Mouse (Mus musculus): ENCODE measurements around the gene Slc2a4. TPM values are rescaled to one million over a fixed set of nuclear protein-coding genes. Genes with fewer than 3 reads are reported as not detected.
A peak's percentile ranks its signal among the peaks of the same experiment; 100 is the strongest.
"Not testable (repeated sequence)": the region's sequence is repeated elsewhere in the genome, so short reads cannot be mapped to it uniquely, and the experiment has no call there.

Slc2a4 gene
- polyA plus RNA-seq, 1 experiment from 2014 or later = 23.7 TPM

DNA sequence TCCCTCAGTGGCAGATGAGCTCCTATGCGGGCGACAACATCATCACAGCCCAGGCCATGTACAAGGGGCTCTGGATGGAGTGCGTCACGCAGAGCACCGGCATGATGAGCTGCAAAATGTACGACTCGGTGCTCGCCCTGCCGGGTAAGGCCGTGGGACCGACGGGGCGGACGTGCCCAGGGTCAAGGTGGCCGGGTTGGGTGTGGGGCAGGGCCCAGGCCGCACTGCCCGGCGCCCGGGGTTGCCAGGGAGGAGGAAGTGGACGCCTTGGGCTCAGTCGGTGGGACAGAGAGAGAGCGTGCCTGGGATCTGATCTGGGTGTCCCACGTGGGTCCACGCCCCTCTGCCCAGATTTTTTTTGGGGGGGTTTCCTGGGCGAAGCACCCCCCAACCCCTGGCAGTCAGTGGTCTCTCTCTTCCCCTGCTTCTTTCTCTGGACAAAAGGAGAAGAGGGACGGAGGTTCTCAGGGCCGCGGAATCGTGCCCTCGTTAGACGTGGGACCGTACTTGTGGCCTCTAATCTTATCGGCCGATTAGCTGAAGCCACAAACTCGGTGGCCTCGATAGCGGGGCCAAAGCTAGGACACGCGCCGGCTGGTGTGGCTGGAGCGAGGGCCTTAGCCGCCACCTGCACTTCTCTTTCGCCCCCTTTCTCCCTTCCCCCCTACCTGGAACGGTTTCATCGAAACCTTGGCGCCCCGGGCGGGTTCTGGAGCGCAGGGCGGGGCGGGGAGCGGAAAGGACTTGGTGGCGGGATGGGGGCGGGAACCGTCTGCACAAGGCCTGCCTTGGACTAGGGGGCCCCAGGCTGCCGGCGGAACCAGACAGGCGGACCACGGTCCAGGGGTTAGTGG is 18.2 kb upstream of the Slc2a4 start:
- Histone ChIP-seq H3K27ac (replicated peaks) (peak overlapping the region; percentile 76), H3K4me1 (peaks cover 19% of the 10 kb centered on the region), H3K27me3 (replicated peaks; ENCODE audit: low read depth, poor library complexity, severe bottlenecking) (peaks cover 75% of the 10 kb centered on the region), H3K36me3 (replicated peaks) (peaks cover 36% of the 10 kb centered on the region), H3K4me3 (peak overlapping the region; percentile 56), H3K9me3 (no peaks in the 10 kb centered on the region)
- WGBS = 2% methylated on average over 59 of the region's 59 CpGs
- DNase-seq (ENCODE audit: low spot score) = peak; percentile 72

DNA sequence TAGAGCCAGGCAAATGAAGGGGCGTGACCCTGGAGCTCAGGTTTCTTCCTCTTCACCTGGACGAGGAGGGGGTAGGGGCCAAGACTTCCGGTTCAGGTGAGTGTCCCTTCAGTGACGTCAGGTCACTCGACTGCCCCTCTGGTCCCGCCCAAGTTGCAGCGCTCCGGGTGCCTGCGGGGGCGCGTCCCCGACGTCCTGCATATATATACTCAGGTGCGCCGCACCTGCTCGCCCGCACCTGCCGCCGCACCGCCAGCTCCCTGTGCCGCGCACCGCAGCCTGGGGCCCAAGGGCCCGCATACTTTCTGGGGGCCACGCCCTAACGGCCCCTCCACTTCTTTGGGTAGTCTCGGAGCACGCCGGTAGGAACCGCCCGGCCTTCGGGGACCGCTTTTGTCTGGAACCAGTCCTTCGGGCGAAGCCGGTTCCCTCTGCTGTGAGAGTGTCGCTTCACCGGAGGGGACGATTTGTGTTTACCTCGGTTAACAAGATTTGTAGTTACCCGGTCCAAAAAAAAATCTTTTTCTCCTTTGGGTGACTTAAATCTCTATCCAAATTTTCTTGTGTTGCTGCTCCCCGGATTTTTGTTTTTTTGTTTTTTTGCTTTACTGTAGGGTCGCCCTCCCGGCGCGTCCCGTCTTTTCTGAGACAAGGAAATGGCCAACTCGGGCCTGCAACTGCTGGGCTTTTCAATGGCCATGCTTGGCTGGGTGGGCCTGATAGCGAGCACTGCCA is 17.4 kb upstream of the Slc2a4 start:
- H3K4me1 ChIP-seq = peaks cover 19% of the 10 kb centered on the region
- H3K4me3 ChIP-seq = peak overlapping the region; percentile 56
- WGBS = 2% methylated on average over 49 of the region's 49 CpGs
- peak overlapping the region; percentile 76 for H3K27ac ChIP-seq (replicated peaks)
- DNase-seq (ENCODE audit: low spot score) = peak; percentile 66
- H3K27me3 ChIP-seq (replicated peaks; ENCODE audit: low read depth, poor library complexity, severe bottlenecking) = peaks cover 78% of the 10 kb centered on the region
- H3K36me3 ChIP-seq (replicated peaks) = peaks cover 32% of the 10 kb centered on the region
- H3K9me3 ChIP-seq = no peaks in the 10 kb centered on the region

DNA sequence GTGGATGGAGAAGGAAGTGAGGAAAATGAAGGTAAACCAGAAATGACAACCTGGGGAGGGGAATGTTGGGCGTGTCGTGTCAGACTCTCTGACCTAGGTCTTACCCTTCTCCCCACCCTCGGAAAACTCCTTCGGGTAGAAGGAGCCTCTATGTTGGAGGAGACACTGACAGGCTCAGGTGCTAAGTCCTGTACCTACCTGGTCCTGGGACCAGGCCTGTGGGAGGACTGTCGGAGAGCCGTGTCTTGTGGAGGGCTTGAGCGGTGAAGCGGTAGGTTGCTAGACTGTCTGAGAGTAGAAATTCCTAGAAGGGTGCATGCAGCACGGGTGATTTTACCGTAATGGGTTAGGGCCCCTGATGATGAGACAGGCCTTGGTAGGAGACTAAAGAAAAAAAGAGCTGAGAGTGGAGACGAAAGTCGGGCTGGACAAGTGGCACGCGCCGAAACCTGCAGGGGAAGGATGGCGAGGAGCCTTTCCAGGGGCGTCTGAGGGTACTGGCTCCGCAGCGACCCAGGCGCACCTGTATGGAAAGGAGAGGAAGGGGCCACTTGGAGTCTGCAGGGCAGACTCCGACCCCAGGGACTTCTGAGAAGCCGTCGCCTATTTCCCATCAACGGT is 16.8 kb upstream of the Slc2a4 start, which contains the start of gene Cldn7:
Gene Cldn7, plus strand, starts transcription at position 130 of the 621 bp plus-strand sequence.
- WGBS = 10% methylated on average over 24 of the region's 24 CpGs
- Histone ChIP-seq H3K4me1 (peaks cover 19% of the 10 kb centered on the region), H3K36me3 (replicated peaks) (peaks cover 25% of the 10 kb centered on the region), H3K27me3 (replicated peaks; ENCODE audit: low read depth, poor library complexity, severe bottlenecking) (peaks cover 78% of the 10 kb centered on the region), H3K4me3 (peak within 1 kb of the TSS; percentile 56), H3K27ac (replicated peaks) (peak within 1 kb of the TSS; percentile 76), H3K9me3 (no peaks in the 10 kb centered on the region)
- peak; percentile 30 for DNase-seq (ENCODE audit: low spot score)

DNA sequence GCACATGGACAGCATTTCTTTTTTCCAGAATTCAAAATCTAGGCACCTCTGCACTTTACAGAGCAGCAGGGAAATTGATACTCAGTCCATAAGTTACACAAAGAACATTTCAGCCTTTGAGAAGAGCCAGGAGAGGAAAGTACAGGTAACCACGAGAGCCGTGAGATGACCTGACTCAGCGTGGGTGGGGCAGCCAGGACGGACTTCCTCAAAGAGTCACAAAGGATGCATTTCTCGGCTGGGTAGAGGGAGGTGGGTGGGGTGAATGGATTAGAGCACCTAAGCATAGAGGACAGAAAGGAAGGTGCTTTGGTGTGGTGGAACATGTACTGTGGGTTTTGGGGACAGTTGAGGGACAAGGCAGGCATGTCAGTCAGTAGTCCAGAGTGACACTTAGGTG is 13.9 kb upstream of the Slc2a4 start:
- DNase-seq (ENCODE audit: low spot score) = no peak
- WGBS = 59% methylated on average over 5 of the region's 5 CpGs
- Histone ChIP-seq H3K27me3 (replicated peaks; ENCODE audit: low read depth, poor library complexity, severe bottlenecking) (peaks cover 59% of the 10 kb centered on the region), H3K36me3 (replicated peaks) (no peaks in the 10 kb centered on the region), H3K4me3 (no peak overlapping the region), H3K27ac (replicated peaks) (no peak overlapping the region), H3K4me1 (peaks cover 17% of the 10 kb centered on the region), H3K9me3 (no peaks in the 10 kb centered on the region)

DNA sequence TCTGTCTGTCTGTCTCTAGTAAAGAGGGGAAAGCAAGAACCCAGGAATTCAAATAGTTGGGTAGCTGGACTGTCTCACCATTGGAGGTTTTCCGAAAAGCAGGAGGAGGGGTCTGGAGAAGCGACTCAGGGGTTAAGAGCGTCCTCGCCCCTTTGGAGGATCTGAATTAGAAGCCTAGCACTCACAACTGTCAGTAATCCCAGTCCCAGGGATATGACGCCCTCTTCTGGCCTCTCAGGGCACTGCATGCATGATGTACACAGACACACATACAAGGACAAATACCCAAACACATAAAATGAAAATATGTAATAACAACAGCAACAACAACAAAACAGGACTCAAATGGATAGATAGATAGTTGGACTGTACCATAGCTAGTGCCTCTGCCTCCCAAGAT is 12.6 kb upstream of the Slc2a4 start:
- Histone ChIP-seq H3K4me1 (peaks cover 6% of the 10 kb centered on the region), H3K9me3 (no peaks in the 10 kb centered on the region), H3K27me3 (replicated peaks; ENCODE audit: low read depth, poor library complexity, severe bottlenecking) (peaks cover 46% of the 10 kb centered on the region), H3K4me3 (no peak overlapping the region), H3K36me3 (replicated peaks) (no peaks in the 10 kb centered on the region), H3K27ac (replicated peaks) (no peak overlapping the region)
- DNase-seq (ENCODE audit: low spot score) = no peak
- 25% methylated on average over 5 of the region's 5 CpGs for WGBS

DNA sequence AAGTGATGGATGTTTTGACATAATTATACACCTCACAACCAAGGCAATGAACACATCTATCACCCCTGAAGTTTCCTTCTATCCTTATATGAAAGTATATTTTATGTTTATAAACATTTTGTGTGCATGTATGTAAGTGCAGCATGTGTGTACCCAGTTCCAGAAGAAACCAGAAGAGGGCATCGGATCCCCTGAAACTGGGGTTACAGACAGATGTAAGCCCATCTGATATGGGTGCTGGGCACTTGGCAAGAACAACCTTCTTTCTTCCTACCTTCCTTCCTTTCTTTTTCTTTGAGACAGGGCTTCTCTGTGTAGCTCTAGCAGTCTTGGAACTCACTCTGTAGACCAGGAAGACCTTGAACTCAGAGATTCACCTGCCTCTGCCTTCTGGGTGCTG is 8.2 kb upstream of the Slc2a4 start:
- DNase-seq (ENCODE audit: low spot score) = no peak
- H3K9me3 ChIP-seq = no peaks in the 10 kb centered on the region
- no peaks in the 10 kb centered on the region for H3K36me3 ChIP-seq (replicated peaks)
- 83% methylated on average over 1 of the region's 1 CpGs for WGBS
- peaks cover 10% of the 10 kb centered on the region for H3K27me3 ChIP-seq (replicated peaks; ENCODE audit: low read depth, poor library complexity, severe bottlenecking)
- no peak overlapping the region for H3K27ac ChIP-seq (replicated peaks)
- no peaks in the 10 kb centered on the region for H3K4me1 ChIP-seq
- no peak overlapping the region for H3K4me3 ChIP-seq

- not testable (repeated sequence) for DNase-seq (ENCODE audit: low spot score); H3K9me3 ChIP-seq; H3K4me1 ChIP-seq; H3K36me3 ChIP-seq (replicated peaks); H3K27me3 ChIP-seq (replicated peaks; ENCODE audit: low read depth, poor library complexity, severe bottlenecking); H3K4me3 ChIP-seq; H3K27ac ChIP-seq (replicated peaks)
- 80% methylated on average over 4 of the region's 4 CpGs for WGBS
Observed at GRCm38 (mm10) chr11:69955618-69956017, 7.6 kb upstream of the Slc2a4 start.

- 76% methylated on average over 11 of the region's 11 CpGs for WGBS
- Histone ChIP-seq H3K9me3 (no peaks in the 10 kb centered on the region), H3K36me3 (replicated peaks) (no peaks in the 10 kb centered on the region), H3K4me3 (no peak overlapping the region), H3K27me3 (replicated peaks; ENCODE audit: low read depth, poor library complexity, severe bottlenecking) (peaks cover 10% of the 10 kb centered on the region), H3K27ac (replicated peaks) (no peak overlapping the region), H3K4me1 (peaks cover 10% of the 10 kb centered on the region)
- DNase-seq (ENCODE audit: low spot score) = no peak
Observed at GRCm38 (mm10) chr11:69953267-69953915, 5.4 kb upstream of the Slc2a4 start.

GRCm38 (mm10) chr11:69952274-69952673 is 4.3 kb upstream of the Slc2a4 start:
- no peak for DNase-seq (ENCODE audit: low spot score)
- peaks cover 19% of the 10 kb centered on the region for H3K4me1 ChIP-seq
- H3K9me3 ChIP-seq = no peaks in the 10 kb centered on the region
- WGBS = 49% methylated on average over 1 of the region's 1 CpGs
- no peak overlapping the region for H3K27ac ChIP-seq (replicated peaks)
- H3K36me3 ChIP-seq (replicated peaks) = no peaks in the 10 kb centered on the region
- H3K4me3 ChIP-seq = no peak overlapping the region
- H3K27me3 ChIP-seq (replicated peaks; ENCODE audit: low read depth, poor library complexity, severe bottlenecking) = peaks cover 10% of the 10 kb centered on the region

- peaks cover 6% of the 10 kb centered on the region for H3K36me3 ChIP-seq (replicated peaks)
- no peak overlapping the region for H3K27ac ChIP-seq (replicated peaks)
- no peaks in the 10 kb centered on the region for H3K9me3 ChIP-seq
- no peak overlapping the region for H3K4me3 ChIP-seq
- 43% methylated on average over 4 of the region's 4 CpGs for WGBS
- DNase-seq (ENCODE audit: low spot score) = no peak
- H3K27me3 ChIP-seq (replicated peaks; ENCODE audit: low read depth, poor library complexity, severe bottlenecking) = peaks cover 10% of the 10 kb centered on the region
- peaks cover 32% of the 10 kb centered on the region for H3K4me1 ChIP-seq
Observed at GRCm38 (mm10) chr11:69950807-69951459, 2.9 kb upstream of the Slc2a4 start.

DNA sequence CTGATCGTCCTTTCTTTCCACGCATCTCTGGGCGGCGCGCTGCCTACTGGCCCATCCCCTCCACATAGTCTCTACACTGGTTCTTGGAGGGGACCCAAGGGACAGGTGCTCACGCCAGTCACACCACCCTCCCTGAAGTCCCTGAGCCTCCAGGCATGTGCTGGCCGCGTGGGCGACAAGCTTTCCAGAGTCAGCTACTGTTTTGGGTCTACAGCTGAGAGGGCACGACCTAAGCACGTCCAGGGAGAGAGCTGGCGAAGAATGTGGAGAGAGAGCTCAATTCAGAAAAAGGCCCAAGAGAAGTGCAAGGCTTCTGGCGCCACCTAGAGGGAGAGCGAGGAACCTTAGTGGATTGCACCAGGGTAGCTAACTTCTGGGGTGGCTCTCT is 769 bp upstream of the Slc2a4 start:
- Histone ChIP-seq H3K9me3 (no peaks in the 10 kb centered on the region), H3K27me3 (replicated peaks; ENCODE audit: low read depth, poor library complexity, severe bottlenecking) (peaks cover 10% of the 10 kb centered on the region; the same call in 1 of the 2 replicates), H3K36me3 (replicated peaks) (peaks cover 28% of the 10 kb centered on the region), H3K4me3 (peak overlapping the region; percentile 62), H3K27ac (replicated peaks) (peak overlapping the region; percentile 95), H3K4me1 (peaks cover 34% of the 10 kb centered on the region)
- WGBS = 1% methylated on average over 14 of the region's 14 CpGs
- peak; percentile 91 for DNase-seq (ENCODE audit: low spot score)

All from embryonic facial prominence, embryonic 10.5 days (tissue).